Mouse (Mus musculus) megakaryocyte, embryonic 14.5 days (primary cell): Measurements from ENCODE around the gene Lmtk2.

Experiments used
- FLI1 ChIP-seq: IDR thresholded peaks from 2 replicates; pipeline ENCODE4 v1.6.1; 2012; ENCODE audit warnings: low read length, inconsistent platforms, mixed read lengths
- GATA1 ChIP-seq: IDR thresholded peaks from 3 replicates; pipeline ENCODE4 v1.6.1; 2012; ENCODE audit warnings: mixed read lengths, low read length, inconsistent platforms, borderline replicate concordance

- no peak for TF ChIP-seq FLI1
- TF ChIP-seq GATA1: no peak
Measured at GRCm38 (mm10) chr5:144200616-144201015, 100.4 kb downstream of the Lmtk2 start.
